Mouse (Mus musculus): ENCODE measurements around the gene Ccdc158.

Ccdc158 gene

DNA sequence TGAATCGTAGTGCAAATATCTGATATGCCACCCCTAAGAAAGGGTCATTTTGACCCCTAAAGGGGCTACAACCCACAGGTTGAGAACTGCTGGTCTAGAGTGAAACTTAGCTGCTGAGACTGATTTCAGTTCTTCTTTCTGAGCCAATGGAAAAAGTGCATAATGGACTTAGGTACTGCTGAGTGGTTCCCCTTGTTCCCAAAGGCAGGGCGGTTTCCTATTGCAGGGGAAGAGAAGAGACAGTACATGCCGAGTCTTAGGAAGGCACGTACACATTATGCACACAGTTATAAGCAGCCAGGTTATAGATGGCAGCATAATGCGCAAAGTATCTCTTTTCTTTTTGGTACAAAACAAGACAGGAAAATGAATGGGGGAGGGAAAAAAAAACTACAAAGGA lies 13.1 kb upstream of the Ccdc158 start:
- DNase-seq (ENCODE audit: low read depth, low spot score): peak; percentile 12

GRCm38 (mm10) chr5:92684715-92685460 lies 9.8 kb upstream of the Ccdc158 start:
- DNase-seq (ENCODE audit: low read depth, low spot score): no peak

- no peak for DNase-seq (ENCODE audit: low read depth, low spot score)
Observed at GRCm38 (mm10) chr5:92683871-92684475, 8.9 kb upstream of the Ccdc158 start.

GRCm38 (mm10) chr5:92683351-92683807 lies 8.3 kb upstream of the Ccdc158 start, which contains the start of gene Shroom3:
Gene Shroom3, plus strand, starts transcription at chr5:92683435.
- DNase-seq (ENCODE audit: low read depth, low spot score): no peak

DNA sequence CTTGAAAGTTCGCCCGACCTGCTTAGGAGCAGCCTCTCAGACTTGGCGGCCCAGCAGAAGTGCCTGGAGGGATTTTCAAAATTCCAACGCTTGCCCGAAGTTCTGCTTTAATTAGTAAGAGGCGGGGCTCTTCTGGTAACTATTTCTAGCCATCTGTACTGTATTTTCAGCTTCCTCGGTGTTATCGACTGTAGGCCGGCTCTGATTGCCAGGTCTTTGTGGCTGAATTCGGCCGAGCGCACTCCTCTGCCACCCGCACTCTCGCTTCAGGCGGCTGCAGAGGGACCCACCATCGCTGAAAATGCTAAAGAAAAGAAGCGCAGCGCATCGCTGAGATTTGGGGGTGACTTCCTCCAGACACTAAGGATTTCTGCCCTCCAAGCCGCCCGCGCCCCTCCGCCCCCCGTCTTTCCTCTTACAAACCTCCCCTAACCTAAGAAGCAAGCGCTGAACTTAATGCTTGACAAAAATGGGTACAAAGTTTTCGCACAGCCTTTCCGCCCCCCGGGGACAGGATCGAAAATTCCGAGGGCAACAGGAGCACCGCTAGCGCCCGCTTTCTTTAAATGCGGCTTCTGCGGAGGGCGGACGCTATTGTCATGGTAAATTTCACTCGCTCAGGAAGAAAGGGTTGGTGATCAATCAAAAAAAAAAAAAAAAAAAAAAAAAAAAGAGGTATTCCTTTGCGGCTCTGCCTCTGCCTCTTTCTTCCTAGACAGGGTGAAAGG lies 7.7 kb upstream of the Ccdc158 start:
- no peak for DNase-seq (ENCODE audit: low read depth, low spot score)

DNA sequence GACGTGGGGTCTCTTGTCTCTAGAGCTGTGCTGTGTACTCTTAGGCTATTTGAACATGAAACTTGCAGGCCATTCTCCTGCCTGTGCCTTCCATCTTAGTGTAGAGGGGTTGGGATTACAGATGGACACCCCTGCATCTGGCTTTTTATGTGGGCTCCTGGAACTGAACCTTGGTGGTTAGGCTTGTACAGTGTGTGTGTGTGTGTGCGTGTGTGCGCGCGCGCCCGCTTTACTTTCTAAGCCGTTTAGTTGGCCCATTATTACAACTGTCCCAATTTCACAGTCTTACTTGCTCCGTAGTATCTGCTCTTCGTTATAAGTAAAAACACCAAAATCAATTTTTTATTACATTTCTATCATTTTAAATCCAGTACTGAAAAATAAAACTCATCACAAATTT lies 6.8 kb upstream of the Ccdc158 start:
- DNase-seq (ENCODE audit: low read depth, low spot score): no peak

DNA sequence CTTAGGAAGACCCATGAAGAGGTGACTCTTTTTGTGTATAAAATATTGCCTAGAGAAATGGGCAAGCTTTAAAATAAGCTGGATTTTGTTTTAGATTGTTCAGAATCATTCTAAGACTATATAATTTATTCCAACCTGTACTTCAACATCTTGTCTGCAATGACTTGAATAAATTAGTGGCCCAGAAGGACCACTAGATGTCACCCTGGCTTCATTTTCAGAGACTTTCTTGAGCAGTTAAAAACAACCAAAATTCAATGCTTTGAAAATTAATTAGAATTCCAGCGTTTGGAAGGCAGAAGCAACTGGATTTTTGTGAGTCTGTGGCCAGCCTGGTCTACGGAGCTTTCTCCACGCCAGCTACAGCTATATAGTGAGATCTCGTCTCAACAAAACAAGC lies 4.4 kb upstream of the Ccdc158 start:
- peak; percentile 45 for DNase-seq (ENCODE audit: low read depth, low spot score)

DNA sequence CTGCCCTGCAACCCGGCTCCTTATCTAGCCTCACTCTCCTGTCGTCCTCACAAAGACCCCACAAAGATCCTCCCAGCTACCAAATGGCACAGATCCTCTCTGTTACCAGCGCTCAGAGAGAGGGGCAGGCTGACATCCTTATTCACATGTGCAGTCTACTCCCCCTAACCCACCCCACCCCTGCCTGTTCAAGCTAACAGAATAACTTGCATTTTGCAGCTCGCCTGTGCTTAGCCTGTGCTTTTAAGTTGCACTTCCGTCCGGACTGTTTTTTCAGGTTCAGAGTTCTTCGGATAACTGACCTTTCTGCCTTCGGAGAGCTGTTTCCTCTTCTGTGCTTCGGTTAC lies 476 bp upstream of the Ccdc158 start:
- no peak for DNase-seq (ENCODE audit: low read depth, low spot score)

DNA sequence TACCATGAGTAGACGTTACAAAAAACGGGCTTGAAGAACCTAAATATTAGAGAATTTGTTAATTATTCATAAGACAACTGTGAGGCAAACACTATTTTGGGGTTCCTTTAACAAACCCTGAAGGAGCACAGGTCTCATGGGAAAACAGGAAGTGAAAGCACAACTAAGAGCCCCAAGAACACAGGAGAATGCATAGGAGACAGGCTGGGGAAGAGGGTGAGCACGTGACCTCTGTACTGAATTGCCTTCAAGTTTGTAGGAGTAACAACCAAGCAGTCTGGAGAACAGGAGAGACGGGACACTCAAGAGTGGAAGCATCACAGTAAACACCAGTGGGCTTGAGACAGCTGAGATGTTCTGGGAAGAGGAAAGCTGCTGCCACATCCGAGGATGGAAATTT lies 8.2 kb downstream of the Ccdc158 start:
- DNase-seq (ENCODE audit: low read depth, low spot score): peak; percentile 20

DNA sequence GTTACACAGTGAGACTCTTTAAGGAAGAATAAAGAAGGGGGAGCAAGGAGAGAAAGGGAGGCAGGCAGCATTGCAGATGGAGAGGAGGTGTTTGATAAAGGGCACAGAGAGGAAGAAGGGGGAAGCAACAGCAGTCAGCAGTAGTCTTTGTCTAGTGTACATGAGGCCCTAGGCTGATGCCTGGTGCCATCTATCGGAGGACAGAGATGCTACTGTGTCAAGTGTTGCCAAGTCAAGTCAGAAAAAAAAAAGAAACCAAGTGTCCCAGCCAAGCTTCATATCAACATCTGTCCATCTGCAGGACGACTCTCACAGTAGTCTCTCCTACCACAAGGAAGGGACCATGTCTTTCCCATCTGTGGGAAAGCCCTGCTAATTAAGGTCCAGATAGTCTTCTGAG lies 10.8 kb downstream of the Ccdc158 start:
- peak; percentile 27 for DNase-seq (ENCODE audit: low read depth, low spot score)

DNA sequence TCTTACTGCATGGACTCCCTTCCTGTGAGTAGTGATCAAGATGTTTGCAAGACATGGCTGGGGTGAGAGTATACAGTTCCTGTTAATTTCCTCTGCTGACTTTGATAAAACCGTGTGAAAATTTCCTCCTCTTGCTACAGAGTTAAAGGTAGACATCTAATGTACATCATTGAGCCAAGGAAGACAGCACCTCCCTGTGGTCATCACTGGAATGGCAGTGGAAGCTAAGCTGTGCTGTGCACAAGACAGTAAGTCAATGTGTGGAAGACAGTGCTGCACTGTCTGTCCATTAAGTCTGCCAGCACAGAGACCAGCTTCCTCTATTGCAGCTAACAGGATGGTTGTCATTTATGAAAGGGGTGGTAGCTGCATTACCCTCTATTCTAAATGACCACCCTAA lies 18.8 kb downstream of the Ccdc158 start:
- DNase-seq (ENCODE audit: low read depth, low spot score): peak; percentile 65

GRCm38 (mm10) chr5:92640861-92641260 lies 34.2 kb downstream of the Ccdc158 start:
- DNase-seq (ENCODE audit: low read depth, low spot score): no peak

GRCm38 (mm10) chr5:92635891-92636290 lies 39.2 kb downstream of the Ccdc158 start:
- no peak for DNase-seq (ENCODE audit: low read depth, low spot score)

DNA sequence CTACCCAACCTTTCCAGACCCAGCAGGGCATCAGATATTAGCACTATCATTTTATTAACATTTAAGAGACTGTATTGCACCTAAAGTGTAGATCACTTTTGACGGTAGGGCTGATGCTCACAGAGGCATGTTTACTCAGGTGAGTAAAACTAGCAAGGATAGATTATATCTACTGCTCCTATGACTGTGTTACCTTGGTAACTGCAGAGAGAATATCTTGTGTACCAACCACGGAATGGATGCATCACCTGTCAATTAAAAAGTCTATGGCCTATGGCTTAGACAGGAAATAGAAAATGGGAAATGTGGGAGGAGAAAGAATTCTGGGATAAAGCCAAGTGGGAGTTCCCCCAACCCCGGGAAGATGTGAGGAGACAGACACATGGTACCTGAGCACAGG lies 40.2 kb downstream of the Ccdc158 start:
- DNase-seq (ENCODE audit: low read depth, low spot score): no peak

GRCm38 (mm10) chr5:92633526-92633925 lies 41.5 kb downstream of the Ccdc158 start:
- DNase-seq (ENCODE audit: low read depth, low spot score): peak; percentile 39

GRCm38 (mm10) chr5:92627896-92628295 lies 47.2 kb downstream of the Ccdc158 start:
- no peak for DNase-seq (ENCODE audit: low read depth, low spot score)

DNA sequence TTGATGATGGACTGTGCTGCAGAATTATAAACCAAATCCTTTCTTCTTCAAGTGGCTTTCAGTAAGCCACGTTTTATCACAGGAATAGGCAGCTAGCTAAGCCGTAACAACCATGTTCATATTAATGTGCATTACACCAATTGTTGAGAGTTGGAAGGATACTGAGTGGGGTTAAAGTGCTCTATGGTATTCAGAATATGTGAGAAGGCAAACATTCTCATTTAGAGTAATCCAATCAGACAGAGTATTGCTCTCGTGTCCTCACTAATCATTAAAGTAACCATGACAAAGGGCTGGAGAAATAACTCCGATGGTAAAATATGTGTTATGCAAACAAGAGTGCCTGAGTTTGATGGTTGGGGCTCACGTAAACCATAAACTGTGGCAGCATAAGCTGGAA lies 53.2 kb downstream of the Ccdc158 start:
- DNase-seq (ENCODE audit: low read depth, low spot score): no peak

DNA sequence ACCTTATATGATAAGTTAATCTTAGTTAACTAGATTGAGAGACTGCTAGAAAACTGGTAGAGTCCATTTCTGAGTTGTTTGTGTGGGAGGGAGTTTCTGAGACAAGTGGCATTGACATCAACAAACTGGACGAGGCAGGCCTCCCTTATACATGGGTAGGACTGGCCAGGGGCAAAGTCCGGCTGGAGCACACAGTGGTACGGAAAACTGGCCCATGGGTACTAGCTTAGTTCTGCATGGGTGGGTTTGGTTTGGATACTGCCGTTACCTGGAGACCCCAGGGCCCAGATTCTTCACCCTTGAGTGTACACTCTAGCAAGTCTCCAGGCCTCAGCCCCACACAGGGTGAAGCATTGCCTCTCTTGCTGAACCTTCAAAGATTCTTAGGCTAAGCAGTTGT lies 62.3 kb downstream of the Ccdc158 start:
- DNase-seq (ENCODE audit: low read depth, low spot score): no peak

GRCm38 (mm10) chr5:92607492-92608229 lies 67.4 kb downstream of the Ccdc158 start:
- DNase-seq (ENCODE audit: low read depth, low spot score): no peak

GRCm38 (mm10) chr5:92604452-92605247 lies 70.4 kb downstream of the Ccdc158 start:
- DNase-seq (ENCODE audit: low read depth, low spot score): no peak

Measured in A20 (cell line).